Mouse (Mus musculus): ENCODE results near the gene Zfp710.

- TF ChIP-seq POLR2A (IDR thresholded peaks at IDR 0.05; ENCODE audit: insufficient read length, low read depth) (no peak), TCF12 (IDR thresholded peaks at IDR 0.05; ENCODE audit: insufficient read depth, poor library complexity, severe bottlenecking) (no peak), E2F4 (IDR thresholded peaks at IDR 0.05; ENCODE audit: insufficient read depth) (no peak), MYOG (IDR thresholded peaks at IDR 0.05; ENCODE audit: control insufficient read depth in 1 of 3, insufficient read depth in 1 of 3, insufficient read length in 2 of 3, low read depth in 2 of 3) (peak in 1 of 3 experiments; percentile 54)
Measured at GRCm38 (mm10) chr7:80113989-80114388, 89.4 kb downstream of the Zfp710 start.

Data from myocyte (in vitro differentiated cells).